Mouse (Mus musculus) midbrain, embryonic 10.5 days (tissue): ENCODE results near the gene Camta1. TPM values are rescaled to one million over a fixed set of nuclear protein-coding genes. Genes with fewer than 3 reads are reported as not detected.
A peak's percentile ranks its signal among the peaks of the same experiment; 100 is the strongest.

ENCODE experiments used
- DNase-seq: peaks from one replicate; pipeline ENCODE4 v3.0.0-alpha.2; 2017; ENCODE audit warnings: low spot score
- H3K27ac ChIP-seq: fragments of 300-500 bp; sonication (generic); replicated peaks from 2 replicates; pipeline ENCODE4 v1.5.1; 2016; ENCODE audit warnings: mild to moderate bottlenecking
- H3K27me3 ChIP-seq: fragments of 300-500 bp; sonication (generic); 2 replicates; pipeline ENCODE4 v1.6.1; 2016; ENCODE audit warnings: low read depth, mild to moderate bottlenecking; ENCODE audit not compliant: poor library complexity, severe bottlenecking
- H3K36me3 ChIP-seq: fragments of 300-500 bp; sonication (generic); 2 replicates; pipeline ENCODE4 v1.6.1; 2016; ENCODE audit warnings: mild to moderate bottlenecking, moderate library complexity
- H3K4me1 ChIP-seq: fragments of 300-500 bp; sonication (generic); 2 replicates; pipeline ENCODE4 v1.6.1; 2016
- H3K4me3 ChIP-seq: fragments of 300-500 bp; sonication (generic); 2 replicates; pipeline ENCODE4 v1.5.1; 2016; ENCODE audit warnings: mild to moderate bottlenecking, moderate library complexity
- H3K9me3 ChIP-seq: fragments of 300-500 bp; sonication (generic); replicated peaks from 2 replicates; pipeline ENCODE4 v1.6.1; 2016; ENCODE audit warnings: mild to moderate bottlenecking
- WGBS: fragments of 180-500 bp; shearing (Covaris S2); methylation state at CpG from one replicate; pipeline ENCODE4 v1.1.7; 2016; 5-methylcytosine and 5-hydroxymethylcytosine counted together
- polyA plus RNA-seq: library from polyadenylated mRNA; unstranded; fragments of >200 nt; fragmentation: Nextera tagmentation; extraction: Ambion mirVana; gene quantifications from 2 replicates; pipeline ENCODE4 v1.2.1, GENCODE M21; 2016

Camta1 gene
- polyA plus RNA-seq, result 137 and 141 TPM in 2 replicates

DNA sequence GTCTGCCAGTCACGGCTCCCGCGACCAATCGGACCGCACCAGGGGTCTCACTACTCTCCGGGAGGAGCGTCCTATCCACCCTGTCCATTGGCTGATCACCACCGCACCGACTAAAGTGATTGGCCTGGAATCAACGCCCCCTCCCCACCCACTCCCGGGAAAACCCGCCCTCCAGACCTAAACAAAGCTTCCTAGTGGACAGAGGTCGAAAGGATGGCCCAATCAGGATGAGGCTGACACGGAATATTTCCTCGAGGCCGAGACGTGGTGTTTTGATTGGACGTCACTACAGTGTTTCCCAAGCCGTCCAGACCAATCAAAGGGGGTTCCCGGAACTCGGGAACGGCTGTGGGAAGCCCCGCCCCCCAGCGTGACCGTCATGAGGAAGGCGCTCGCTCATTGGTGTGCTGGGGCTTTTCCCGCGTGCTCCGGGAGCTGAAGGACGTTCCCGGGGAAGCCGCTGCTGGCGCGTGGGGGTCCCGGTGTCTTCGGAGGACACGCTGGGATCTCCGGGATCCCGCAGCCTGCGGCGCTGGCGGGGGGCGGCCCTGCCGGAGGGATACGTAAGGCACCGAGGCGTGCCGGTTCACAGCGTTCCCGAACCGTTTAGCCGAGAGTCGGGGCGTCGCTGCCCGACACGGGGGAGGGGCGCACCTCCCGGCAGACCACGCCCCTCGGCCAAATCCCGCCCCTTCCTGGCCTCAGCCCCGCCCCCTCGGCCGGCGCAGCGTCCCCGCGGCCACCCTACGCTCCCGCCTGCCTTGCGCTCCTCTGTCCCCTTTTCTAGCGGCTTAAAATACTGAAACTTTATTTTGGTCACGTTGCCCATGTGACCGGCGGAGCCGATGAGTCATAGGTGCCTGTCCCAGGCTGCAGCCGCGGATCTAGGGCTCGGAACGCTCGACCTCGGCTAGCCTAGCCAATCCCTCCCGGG, at the start of gene Camta1:
Gene Camta1 (minus strand): TSS at position 71 of the 934 bp plus-strand sequence.
- H3K27ac ChIP-seq, result peak within 1 kb of the TSS; percentile 90
- no peaks in the 10 kb centered on the region for H3K9me3 ChIP-seq
- under 1% methylated on average over 85 of the region's 85 CpGs for WGBS
- peaks cover 11% of the 10 kb centered on the region for H3K36me3 ChIP-seq
- peaks cover 26% of the 10 kb centered on the region for H3K4me1 ChIP-seq
- peak within 1 kb of the TSS; percentile 83 for H3K4me3 ChIP-seq
- peak; percentile 99 for DNase-seq
- no peaks in the 10 kb centered on the region for H3K27me3 ChIP-seq

GRCm38 (mm10) chr4:151908809-151909208, 47.1 kb upstream of the Camta1 start:
- Histone ChIP-seq H3K27me3 (peaks cover 33% of the 10 kb centered on the region), H3K36me3 (no peaks in the 10 kb centered on the region), H3K4me1 (peaks cover 35% of the 10 kb centered on the region), H3K9me3 (no peaks in the 10 kb centered on the region), H3K27ac (no peak overlapping the region), H3K4me3 (no peak overlapping the region)
- DNase-seq, result no peak
- WGBS, result 87% methylated on average over 8 of the region's 8 CpGs

DNA sequence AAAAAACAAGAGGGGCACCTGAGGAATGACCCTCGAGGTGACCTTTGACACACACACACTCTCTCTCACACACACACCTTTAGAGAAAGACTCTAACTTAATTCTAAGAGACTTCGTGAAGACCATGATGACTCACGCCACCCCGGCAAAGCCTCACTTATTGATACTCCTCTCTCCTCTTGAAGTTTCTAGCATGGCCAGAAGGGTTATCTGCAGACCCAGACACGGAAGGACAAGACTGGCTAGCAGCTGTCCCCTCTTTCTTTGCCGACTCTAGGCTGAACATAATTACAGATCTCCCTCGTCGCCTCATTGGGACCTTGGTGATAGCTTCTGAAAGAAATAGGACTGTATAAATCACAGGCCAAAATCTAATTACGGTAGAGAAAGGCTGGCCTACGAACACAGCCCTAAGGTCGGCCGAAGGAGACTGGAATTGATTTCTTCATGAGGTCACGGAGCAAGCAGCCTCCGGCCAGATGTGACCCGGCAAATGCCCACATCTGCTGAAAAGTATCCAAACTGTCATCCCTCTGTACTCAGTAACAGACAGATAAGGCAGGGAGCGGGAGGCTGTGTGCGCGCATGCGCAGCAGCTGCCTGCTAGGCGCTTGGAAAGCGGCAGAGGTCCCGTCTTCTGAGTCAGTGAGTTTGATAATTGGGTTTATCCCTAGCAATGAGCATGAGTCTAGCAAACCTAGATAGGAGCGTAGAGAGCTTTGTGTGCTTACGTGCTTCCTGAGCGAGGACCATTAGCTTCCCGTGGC, 46.1 kb upstream of the Camta1 start:
- Histone ChIP-seq H3K27me3 (peaks cover 41% of the 10 kb centered on the region), H3K27ac (no peak overlapping the region), H3K36me3 (no peaks in the 10 kb centered on the region), H3K4me1 (peaks cover 35% of the 10 kb centered on the region), H3K9me3 (no peaks in the 10 kb centered on the region), H3K4me3 (no peak overlapping the region)
- 75% methylated on average over 26 of the region's 26 CpGs for WGBS
- no peak for DNase-seq

- Histone ChIP-seq H3K27me3 (peaks cover 46% of the 10 kb centered on the region), H3K4me3 (no peak overlapping the region), H3K27ac (no peak overlapping the region), H3K4me1 (peaks cover 35% of the 10 kb centered on the region), H3K9me3 (no peaks in the 10 kb centered on the region), H3K36me3 (no peaks in the 10 kb centered on the region)
- 77% methylated on average over 4 of the region's 4 CpGs for WGBS
- DNase-seq, result no peak
Observed at GRCm38 (mm10) chr4:151905621-151906020, 43.9 kb upstream of the Camta1 start.

DNA sequence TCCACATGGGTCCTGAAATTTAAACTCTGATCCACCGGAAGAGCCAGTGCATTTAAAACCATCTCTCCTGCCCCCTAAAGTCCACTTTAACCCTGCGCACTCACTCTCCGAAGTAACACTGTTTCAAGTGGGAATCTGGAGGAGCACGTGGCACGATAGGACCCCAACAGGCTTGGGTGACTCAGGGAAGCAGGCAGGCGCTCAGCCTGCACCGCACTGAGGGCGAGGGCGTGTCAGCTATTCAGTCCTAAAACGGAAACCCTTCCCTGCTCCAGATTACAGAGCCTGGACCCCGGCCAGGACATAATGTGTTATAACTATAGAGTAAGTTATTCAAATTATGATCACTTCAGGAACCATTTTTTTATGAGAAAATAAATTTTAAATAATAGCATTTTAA, 42.4 kb upstream of the Camta1 start:
- WGBS, result 66% methylated on average over 11 of the region's 11 CpGs
- Histone ChIP-seq H3K27me3 (peaks cover 46% of the 10 kb centered on the region), H3K27ac (no peak overlapping the region), H3K4me3 (no peak overlapping the region), H3K36me3 (no peaks in the 10 kb centered on the region), H3K4me1 (peaks cover 35% of the 10 kb centered on the region), H3K9me3 (peaks cover 4% of the 10 kb centered on the region)
- no peak for DNase-seq

DNA sequence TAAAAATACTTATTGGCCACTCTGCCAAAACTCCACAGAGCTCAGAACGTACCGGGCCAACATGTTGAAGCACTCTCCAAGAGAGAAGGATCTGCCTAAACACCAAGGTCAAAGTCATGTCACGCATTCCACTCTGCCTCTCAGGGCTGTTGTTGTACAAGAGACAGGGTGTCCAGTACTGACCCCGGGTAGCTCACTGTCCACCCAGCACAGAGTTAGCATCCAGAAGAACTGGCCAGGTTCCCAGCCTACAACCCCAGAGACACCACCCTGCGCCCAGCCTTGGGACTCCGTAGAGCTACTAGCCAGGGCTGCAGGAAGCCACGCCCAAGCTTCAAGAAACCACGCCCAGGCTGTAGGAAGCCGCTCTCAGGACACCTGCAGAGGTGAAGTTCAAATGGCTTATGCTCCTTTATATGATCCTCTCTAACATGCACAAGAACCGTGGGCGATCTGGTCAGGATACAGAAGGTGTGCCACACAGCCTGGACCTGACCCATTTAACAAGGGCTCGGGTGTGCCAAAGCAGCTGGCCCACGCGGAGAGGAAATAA, 41.1 kb upstream of the Camta1 start:
- peaks cover 25% of the 10 kb centered on the region for H3K4me1 ChIP-seq
- no peak overlapping the region for H3K27ac ChIP-seq
- H3K9me3 ChIP-seq, result peaks cover 4% of the 10 kb centered on the region
- H3K4me3 ChIP-seq, result no peak overlapping the region
- WGBS, result 61% methylated on average over 14 of the region's 14 CpGs
- H3K27me3 ChIP-seq, result peaks cover 35% of the 10 kb centered on the region
- no peak for DNase-seq
- H3K36me3 ChIP-seq, result no peaks in the 10 kb centered on the region

GRCm38 (mm10) chr4:151902046-151902688, 40.5 kb upstream of the Camta1 start:
- 85% methylated on average over 17 of the region's 17 CpGs for WGBS
- Histone ChIP-seq H3K27me3 (peaks cover 31% of the 10 kb centered on the region), H3K4me1 (peaks cover 21% of the 10 kb centered on the region), H3K36me3 (no peaks in the 10 kb centered on the region), H3K9me3 (peaks cover 4% of the 10 kb centered on the region), H3K4me3 (no peak overlapping the region), H3K27ac (no peak overlapping the region)
- DNase-seq, result no peak

DNA sequence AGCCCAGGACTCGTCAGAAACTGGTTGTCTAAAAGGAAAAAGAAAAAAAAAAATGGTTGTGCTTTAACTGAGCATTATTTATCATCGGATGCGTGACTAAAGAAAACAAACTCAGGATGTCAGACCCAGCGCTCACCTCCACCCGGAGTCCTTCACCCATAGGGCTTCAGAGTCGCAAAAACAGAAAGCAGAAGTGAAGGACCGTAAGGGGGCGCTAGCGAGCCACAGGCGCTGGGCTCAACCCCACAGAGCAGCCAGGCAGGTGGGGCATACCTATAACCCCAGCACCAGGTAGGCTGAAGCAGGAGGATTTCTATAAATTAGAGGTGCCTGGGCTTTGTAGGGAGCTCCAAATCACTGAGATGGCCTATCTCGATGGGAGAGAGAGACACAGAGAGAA, 39.7 kb upstream of the Camta1 start:
- DNase-seq, result no peak
- H3K9me3 ChIP-seq, result peaks cover 4% of the 10 kb centered on the region
- peaks cover 18% of the 10 kb centered on the region for H3K4me1 ChIP-seq
- WGBS, result 69% methylated on average over 11 of the region's 11 CpGs
- no peaks in the 10 kb centered on the region for H3K36me3 ChIP-seq
- H3K27ac ChIP-seq, result no peak overlapping the region
- no peak overlapping the region for H3K4me3 ChIP-seq
- H3K27me3 ChIP-seq, result peaks cover 27% of the 10 kb centered on the region

DNA sequence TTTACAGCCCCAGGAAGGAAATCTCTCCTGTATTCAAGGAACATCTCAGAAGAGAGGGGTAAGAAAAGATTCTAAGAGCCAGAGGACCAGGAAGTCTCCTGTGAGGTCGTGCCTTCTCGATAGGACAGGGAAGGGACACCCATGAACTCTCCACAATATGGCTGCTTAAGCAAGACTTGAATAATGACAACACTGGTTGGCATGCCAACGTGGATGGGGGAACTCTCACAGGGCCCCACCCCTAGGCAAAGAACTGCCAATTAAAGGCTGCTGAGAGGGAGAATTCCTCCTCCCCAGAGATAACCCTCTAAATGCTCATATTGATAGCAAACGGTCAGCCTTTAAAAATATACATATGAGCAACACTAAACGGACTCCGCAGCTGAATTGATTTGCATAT, 39.1 kb upstream of the Camta1 start:
- H3K4me1 ChIP-seq, result peaks cover 11% of the 10 kb centered on the region
- WGBS, result 86% methylated on average over 6 of the region's 6 CpGs
- DNase-seq, result no peak
- no peak overlapping the region for H3K27ac ChIP-seq
- no peak overlapping the region for H3K4me3 ChIP-seq
- peaks cover 5% of the 10 kb centered on the region for H3K9me3 ChIP-seq
- H3K36me3 ChIP-seq, result no peaks in the 10 kb centered on the region
- peaks cover 26% of the 10 kb centered on the region for H3K27me3 ChIP-seq

DNA sequence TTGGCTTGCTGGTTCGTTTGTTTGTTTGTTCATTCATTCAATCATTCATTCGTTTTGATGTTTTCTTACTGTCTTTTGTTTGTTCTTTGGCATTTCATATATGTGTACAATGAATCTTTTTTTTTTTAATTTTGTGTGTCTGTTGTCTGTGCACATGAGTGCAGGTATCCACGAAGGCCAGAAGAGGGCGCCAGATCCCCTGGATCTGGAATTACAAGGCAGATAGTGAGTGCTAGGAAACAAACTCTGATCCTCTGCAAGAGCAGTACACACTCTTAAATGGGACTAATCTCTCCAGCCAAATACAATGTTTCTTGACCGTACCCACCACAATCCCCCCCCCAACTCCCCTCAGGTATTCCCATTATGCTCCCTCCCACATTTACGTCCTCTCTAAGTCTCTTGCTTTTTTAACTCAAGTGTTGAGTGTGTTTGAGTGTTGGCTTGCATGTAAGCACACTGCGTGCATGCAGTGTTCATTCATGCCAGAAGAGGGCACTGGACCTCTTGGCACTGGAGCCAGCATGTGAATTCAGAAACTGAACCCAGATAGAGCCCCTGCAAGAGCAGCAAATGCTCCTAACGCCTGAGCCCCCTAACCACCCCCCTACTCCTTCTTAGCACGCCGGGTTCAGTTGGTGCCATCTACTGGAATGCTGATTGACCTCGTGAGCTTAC, 38.2 kb upstream of the Camta1 start:
- no peak for DNase-seq
- WGBS, result 69% methylated on average over 11 of the region's 11 CpGs
- Histone ChIP-seq H3K36me3 (no peaks in the 10 kb centered on the region), H3K9me3 (peaks cover 11% of the 10 kb centered on the region), H3K27ac (no peak overlapping the region), H3K27me3 (peaks cover 17% of the 10 kb centered on the region), H3K4me3 (no peak overlapping the region), H3K4me1 (peaks cover 4% of the 10 kb centered on the region; the same call in 1 of the 2 replicates)

- peaks cover 13% of the 10 kb centered on the region for H3K27me3 ChIP-seq
- H3K27ac ChIP-seq, result no peak overlapping the region
- H3K36me3 ChIP-seq, result no peaks in the 10 kb centered on the region
- peaks cover 11% of the 10 kb centered on the region for H3K9me3 ChIP-seq
- no peak for DNase-seq
- 69% methylated on average over 13 of the region's 13 CpGs for WGBS
- peaks cover 4% of the 10 kb centered on the region; the same call in 1 of the 2 replicates for H3K4me1 ChIP-seq
- H3K4me3 ChIP-seq, result no peak overlapping the region
Observed at GRCm38 (mm10) chr4:151898600-151899245, 37.0 kb upstream of the Camta1 start.
